Mouse (Mus musculus) stomach, postnatal 0 days (tissue): ENCODE measurements around the gene Cpne4.

ENCODE experiments used
- CTCF ChIP-seq: IDR thresholded peaks from 2 replicates; pipeline ENCODE4 v1.5.1; 2016; ENCODE audit warnings: antibody characterized with exemption, low read depth, mild to moderate bottlenecking, moderate library complexity
- EP300 ChIP-seq: optimal IDR thresholded peaks from 2 replicates; pipeline ENCODE3; 2016; ENCODE audit warnings: antibody characterized with exemption

DNA sequence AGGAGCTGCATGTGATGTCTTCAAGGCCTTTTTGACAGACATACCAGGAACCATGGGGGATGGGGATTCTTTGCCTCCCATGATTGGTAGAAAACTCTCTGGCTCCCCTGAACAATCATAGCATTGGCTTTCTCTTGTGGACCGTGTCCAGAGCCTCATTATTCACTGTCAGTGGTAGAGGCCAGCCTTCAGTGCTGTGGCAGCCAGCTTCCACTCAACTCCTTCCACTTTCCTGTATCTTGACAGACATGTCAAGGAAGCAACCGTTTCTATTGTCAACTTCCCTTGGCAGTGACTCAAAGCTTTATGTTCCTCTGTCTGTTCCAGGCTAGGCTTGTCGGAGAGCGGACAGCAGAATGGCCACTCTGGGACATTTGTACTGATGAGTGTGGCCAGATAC is 112.7 kb downstream of the Cpne4 start:
- TF ChIP-seq CTCF (no peak), EP300 (no peak)
